Mouse (Mus musculus) ES-Bruce4 (cell line): Measurements from ENCODE around the gene Arid1b.

ENCODE experiments used
- CTCF ChIP-seq: IDR thresholded peaks from one replicate; pipeline ENCODE4 v1.8.1; 2011; ENCODE audit warnings: low read depth, low read length
- EP300 ChIP-seq: IDR thresholded peaks from 2 replicates; pipeline ENCODE4 v1.6.1; 2011; ENCODE audit warnings: low read depth, low read length; ENCODE audit not compliant: insufficient read depth
- POLR2A ChIP-seq: IDR thresholded peaks from one replicate; pipeline ENCODE4 v1.8.1; 2011; ENCODE audit warnings: low read length; ENCODE audit not compliant: insufficient read depth

- TF ChIP-seq CTCF (no peak), EP300 (no peak), POLR2A (no peak)
These were observed 112.4 kb downstream of the Arid1b start for GRCm38 (mm10) chr17:5106263-5107195.
